Mouse (Mus musculus) ES-E14 (cell line): ENCODE results near the gene Mars2.

ENCODE experiments used
- CHD2 ChIP-seq: IDR thresholded peaks from 2 replicates; pipeline ENCODE4 v1.6.1; 2014; ENCODE audit warnings: mild to moderate bottlenecking, low read depth, low read length, inconsistent platforms
- HCFC1 ChIP-seq: IDR thresholded peaks from 2 replicates; pipeline ENCODE4 v1.6.1; 2012; ENCODE audit warnings: low read length, inconsistent platforms, borderline replicate concordance; ENCODE audit not compliant: insufficient read depth
- MAFK ChIP-seq: IDR thresholded peaks from 2 replicates; pipeline ENCODE4 v1.6.1; 2014; ENCODE audit warnings: mild to moderate bottlenecking, low read depth, low read length, inconsistent platforms; ENCODE audit not compliant: insufficient read depth
- ZC3H11A ChIP-seq: IDR thresholded peaks from 2 replicates; pipeline ENCODE4 v1.6.1; 2012; ENCODE audit warnings: low read depth, mild to moderate bottlenecking, inconsistent platforms, low read length, borderline replicate concordance
- ZNF384 ChIP-seq: IDR thresholded peaks from 2 replicates; pipeline ENCODE4 v1.6.1; 2012; ENCODE audit warnings: low read depth, low read length, inconsistent platforms

DNA sequence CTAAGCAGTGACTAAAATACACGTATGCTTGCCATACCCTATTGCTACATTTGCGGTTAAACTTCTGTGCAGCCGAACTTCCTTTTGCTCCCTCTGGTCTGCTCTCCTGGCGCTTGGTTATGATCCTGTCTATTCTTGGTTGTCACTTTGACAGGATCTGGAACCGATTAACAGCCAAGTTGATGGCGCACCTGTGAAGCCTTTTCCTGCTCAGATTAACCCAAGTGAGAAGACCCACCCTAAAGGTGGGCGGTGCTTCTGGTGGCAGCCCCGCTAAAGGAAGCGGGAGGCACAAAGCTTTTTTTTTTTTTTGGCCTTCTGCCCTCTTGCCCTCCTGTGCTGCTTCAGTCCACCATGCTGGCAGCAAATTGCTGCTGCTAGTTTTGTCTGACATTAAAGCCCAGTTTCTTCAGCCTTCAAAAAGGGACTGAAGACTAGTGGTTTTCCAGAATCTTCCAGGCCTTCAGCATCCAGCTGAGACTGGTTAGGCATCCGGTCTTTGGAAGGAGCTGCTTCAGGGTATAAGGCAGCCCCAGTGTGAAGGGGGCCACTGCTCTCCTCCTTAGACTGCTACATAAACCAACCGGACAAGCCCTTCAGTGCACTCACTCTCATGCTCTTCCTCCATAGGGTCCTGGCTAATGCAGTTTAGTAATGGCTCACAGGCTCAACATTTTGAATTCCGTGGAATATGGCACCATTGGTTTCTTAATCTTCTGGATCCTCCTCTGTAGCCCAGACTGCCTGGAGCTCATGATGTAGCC lies 26.6 kb upstream of the Mars2 start:
- TF ChIP-seq ZC3H11A (no peak), HCFC1 (no peak), ZNF384 (peak; percentile 69; the same call in 1 of the 2 replicates), MAFK (no peak), CHD2 (no peak)
